Mouse (Mus musculus) embryonic fibroblast, embryonic 13.5 days (primary cell): ENCODE data around the gene Lrrc49.

Source experiments
- CTCF ChIP-seq: IDR thresholded peaks from 2 replicates; pipeline ENCODE4 v1.5.1; 2011; ENCODE audit warnings: mild to moderate bottlenecking, control low read depth, low read length, moderate library complexity, borderline replicate concordance; ENCODE audit not compliant: insufficient read depth
- POLR2A ChIP-seq: IDR thresholded peaks from 2 replicates; pipeline ENCODE4 v1.6.1; 2011; ENCODE audit warnings: low read depth, mild to moderate bottlenecking, control low read depth, low read length, moderate library complexity

DNA sequence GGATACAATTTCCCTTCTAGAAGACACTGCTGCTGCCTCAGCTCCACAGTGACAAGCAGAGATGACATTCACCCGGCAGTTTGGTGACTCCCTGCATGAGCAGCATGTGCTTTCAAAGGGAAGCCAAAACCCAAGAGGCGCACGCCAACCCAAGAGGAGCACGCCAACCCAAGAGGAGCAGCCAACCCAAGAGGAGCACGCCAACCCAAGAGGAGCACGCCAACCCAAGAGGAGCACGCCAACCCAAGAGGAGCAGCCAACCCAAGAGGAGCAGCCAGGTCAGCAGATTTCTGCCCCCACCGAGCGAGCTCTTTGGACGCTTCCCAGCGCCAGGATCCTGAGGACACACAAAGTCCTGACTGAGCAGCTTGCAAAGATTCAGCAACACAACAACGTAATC is 23.6 kb downstream of the Lrrc49 start:
- TF ChIP-seq CTCF (no peak), POLR2A (no peak)
